Comparison of ENCODE assay signal across 8 mouse cellular contexts in genomic region chr3:103790346-103791145, GRCm38 (mm10). TPM values are rescaled to one million over a fixed set of nuclear protein-coding genes. Genes with fewer than 3 reads are reported as not detected.
A peak's percentile ranks its signal among the peaks of the same experiment; 100 is the strongest.
DNase-seq lines count a peak whose midpoint lies in the region; ATAC-seq and TF ChIP-seq lines count a peak whose summit lies in the region.

No protein-coding gene starts in this region.

- H3K4me2 ChIP-seq in forebrain, embryonic 16.5 days (ENCODE audit: low read length), result peak overlapping the region; percentile 95
- peak overlapping the region; percentile 79 for H3K4me2 ChIP-seq in kidney, embryonic 14.5 days (replicated peaks; ENCODE audit: low read depth, low read length)
- H3K4me2 ChIP-seq in stomach, postnatal 0 days (replicated peaks; ENCODE audit: low read depth), result peak overlapping the region; percentile 76

- intact Hi-C loops in heart, adult 2 months (cut with DNase I), result loop anchor here (1.0 to 2.0 kb wide), 3 partner anchors 12 to 19 kb away; partner anchors contain the start of genes Ap4b1, Dclre1b and Gm43064
- intact Hi-C loops in heart, postnatal 25 days (cut with DNase I), result loop anchor here (1.0 kb wide), 2 partner anchors 11 to 19 kb away; partner anchors contain the start of genes Ap4b1, Dclre1b and Gm43064

- under 1% methylated on average over 42 of the region's 61 CpGs for WGBS in heart, adult 2 months
- under 1% methylated on average over 39 of the region's 61 CpGs for WGBS in forebrain, embryonic 16.5 days
- WGBS in kidney, embryonic 14.5 days, result under 1% methylated on average over 56 of the region's 61 CpGs
- WGBS in stomach, postnatal 0 days, result under 1% methylated on average over 27 of the region's 61 CpGs

- H3K36me3 ChIP-seq in heart, adult 2 months (ENCODE audit: control insufficient read depth, insufficient read depth, low read length), result peaks cover 25% of the 10 kb centered on the region
- no peaks in the 10 kb centered on the region for H3K36me3 ChIP-seq in forebrain, embryonic 16.5 days (ENCODE audit: control insufficient read depth, insufficient read depth)
- no peaks in the 10 kb centered on the region for H3K36me3 ChIP-seq in kidney, embryonic 14.5 days (ENCODE audit: control insufficient read depth, insufficient read depth, low read length)
- no peaks in the 10 kb centered on the region for H3K36me3 ChIP-seq in stomach, postnatal 0 days (ENCODE audit: control insufficient read depth, insufficient read depth, low read length)

- H3K79me2 ChIP-seq in heart, adult 2 months (replicated peaks; ENCODE audit: control insufficient read depth, insufficient read depth, low read length), result peaks cover 4% of the 10 kb centered on the region

- H3K27ac ChIP-seq in heart, adult 2 months, result peak overlapping the region; percentile 97
- peak overlapping the region; percentile 83 for H3K27ac ChIP-seq in forebrain, embryonic 16.5 days (ENCODE audit: low read length)
- peak overlapping the region; percentile 86 for H3K27ac ChIP-seq in kidney, embryonic 14.5 days (ENCODE audit: low read depth, low read length)
- peak overlapping the region; percentile 96 for H3K27ac ChIP-seq in stomach, postnatal 0 days (replicated peaks)

- peaks cover 25% of the 10 kb centered on the region for H3K4me1 ChIP-seq in heart, adult 2 months (ENCODE audit: control insufficient read depth, insufficient read depth, low read length)
- peaks cover 23% of the 10 kb centered on the region for H3K4me1 ChIP-seq in forebrain, embryonic 16.5 days (replicated peaks; ENCODE audit: control insufficient read depth, insufficient read depth, low read length)
- peaks cover 19% of the 10 kb centered on the region; the same call in 1 of the 2 replicates for H3K4me1 ChIP-seq in kidney, embryonic 14.5 days (ENCODE audit: control insufficient read depth, insufficient read depth, low read length)
- 0 out of 2 replicates have a peak, but pooled peaks cover 2% of the 10 kb centered on the region for H3K4me1 ChIP-seq in stomach, postnatal 0 days (replicated peaks; ENCODE audit: control insufficient read depth, insufficient read depth)

- peak; percentile 78 for ATAC-seq in forebrain, embryonic 16.5 days
- peak; percentile 82 for ATAC-seq in kidney, embryonic 14.5 days (ENCODE audit: low FRiP score, low TSS enrichment)
- peak; percentile 33 for ATAC-seq in megakaryocyte-erythroid progenitor cell, adult 5-6 weeks (replicated peaks; ENCODE audit: low FRiP score, low TSS enrichment, poor library complexity, severe bottlenecking)
- ATAC-seq in stomach, postnatal 0 days (ENCODE audit: low FRiP score, low TSS enrichment), result peak; percentile 75

- H3K9ac ChIP-seq in heart, adult 2 months (ENCODE audit: low read depth, low read length), result peak overlapping the region; percentile 87
- peak overlapping the region; percentile 91 for H3K9ac ChIP-seq in forebrain, embryonic 16.5 days (replicated peaks; ENCODE audit: low read depth, low read length)
- H3K9ac ChIP-seq in kidney, embryonic 14.5 days (ENCODE audit: low read depth, low read length), result peak overlapping the region; percentile 96
- H3K9ac ChIP-seq in stomach, postnatal 0 days (ENCODE audit: low read length), result peak overlapping the region; percentile 94

- TF ChIP-seq EP300 in heart, adult 2 months (IDR thresholded peaks at IDR 0.05; ENCODE audit: insufficient read depth, low read depth, low read length), result no peak
- TF ChIP-seq EP300 in stomach, postnatal 0 days (optimal IDR thresholded peaks at IDR 0.05), result no peak

- peak overlapping the region; percentile 93 for H3K4me3 ChIP-seq in heart, adult 2 months
- H3K4me3 ChIP-seq in forebrain, embryonic 16.5 days (replicated peaks; ENCODE audit: low read length), result peak overlapping the region; percentile 84
- H3K4me3 ChIP-seq in kidney, embryonic 14.5 days (ENCODE audit: low read length), result peak overlapping the region; percentile 82
- peak overlapping the region; percentile 94 for H3K4me3 ChIP-seq in stomach, postnatal 0 days (ENCODE audit: low read depth, low read length)

- DNase-seq in heart, adult 2 months, result no peak
- no peak for DNase-seq in heart, postnatal 25 days (ENCODE audit: low spot score)
- peak; percentile 60 for DNase-seq in CD4-positive, CD25-positive, alpha-beta regulatory T cell, adult 2 months (ENCODE audit: low read depth, low spot score)
- peak; percentile 53 for DNase-seq in c-Kit-positive CD71-positive TER-119-positive erythroid progenitor cells, embryonic 14.5 days (ENCODE audit: low spot score)
- DNase-seq in stomach, postnatal 0 days (ENCODE audit: low spot score), result no peak

- TF ChIP-seq POLR2A in heart, adult 2 months (IDR thresholded peaks at IDR 0.05; ENCODE audit: insufficient read depth, low read depth, low read length), result no peak

- TF ChIP-seq CTCF in heart, adult 2 months (IDR thresholded peaks at IDR 0.05), result no peak
- TF ChIP-seq CTCF in stomach, postnatal 0 days (IDR thresholded peaks at IDR 0.05; ENCODE audit: low read depth), result no peak

- no peaks in the 10 kb centered on the region for H3K27me3 ChIP-seq in heart, adult 2 months (ENCODE audit: control insufficient read depth, insufficient read depth, low read length)
- H3K27me3 ChIP-seq in forebrain, embryonic 16.5 days (replicated peaks; ENCODE audit: control insufficient read depth, insufficient read depth, low read length), result no peaks in the 10 kb centered on the region; the same call in 1 of the 2 replicates
- H3K27me3 ChIP-seq in kidney, embryonic 14.5 days (ENCODE audit: control insufficient read depth, insufficient read depth, low read length), result no peaks in the 10 kb centered on the region
- no peaks in the 10 kb centered on the region for H3K27me3 ChIP-seq in stomach, postnatal 0 days (ENCODE audit: control insufficient read depth, insufficient read depth, low read length)

- H3K9me3 ChIP-seq in forebrain, embryonic 16.5 days (ENCODE audit: control insufficient read depth, low read length), result no peaks in the 10 kb centered on the region
- H3K9me3 ChIP-seq in kidney, embryonic 14.5 days (ENCODE audit: control insufficient read depth, low read length), result no peaks in the 10 kb centered on the region
- no peaks in the 10 kb centered on the region for H3K9me3 ChIP-seq in stomach, postnatal 0 days (ENCODE audit: control insufficient read depth, low read length)

RNA-seq across cellular contexts. Expression of gene Hipk1, which starts 0.8 kb away (rescaled TPM):
- total RNA-seq in heart, adult 2 months (2021), result 100 to 1,000 TPM in 1 of 2 experiments, 10 to 100 TPM in 1; 98.1 to 109 TPM
- polyA plus RNA-seq in heart, adult 2 months (2012; rRNA removed), result 50.8 and 61.5 TPM in 2 replicates
- total RNA-seq in heart, postnatal 25 days (2021), result 100 to 1,000 TPM in 1 of 2 experiments, 10 to 100 TPM in 1; 90.0 to 101 TPM
- polyA plus RNA-seq in forebrain, embryonic 16.5 days (2015; fragmentation: Nextera tagmentation; extraction: Ambion mirVana), result 12.7 and 13.6 TPM in 2 replicates
- 16.1 and 19.0 TPM in 2 replicates for polyA plus RNA-seq in kidney, embryonic 14.5 days (2014; fragmentation: Nextera tagmentation; extraction: Ambion mirVana)
- total RNA-seq in megakaryocyte-erythroid progenitor cell, adult 5-6 weeks (2014; fragmentation: Nextera tagmentation), result 98.1 and 127 TPM in 2 replicates
- 64.3 and 69.2 TPM in 2 replicates for total RNA-seq in megakaryocyte-erythroid progenitor cell, adult 5-6 weeks (2017)
- 6.7 and 7.5 TPM in 2 replicates for polyA plus RNA-seq in stomach, postnatal 0 days (2015; fragmentation: Nextera tagmentation; extraction: Ambion mirVana)

RNA-seq across cellular contexts. Expression of gene Dclre1b, which starts 18.7 kb away (rescaled TPM):
- total RNA-seq in heart, adult 2 months (2021), result 10 to 100 TPM; 10.7 to 12.0 TPM
- 6.9 and 7.4 TPM in 2 replicates for polyA plus RNA-seq in heart, adult 2 months (2012; rRNA removed)
- 1 to 10 TPM; 7.3 to 8.6 TPM for total RNA-seq in heart, postnatal 25 days (2021)
- polyA plus RNA-seq in forebrain, embryonic 16.5 days (2015; fragmentation: Nextera tagmentation; extraction: Ambion mirVana), result 26.2 and 26.8 TPM in 2 replicates
- 36.7 and 41.4 TPM in 2 replicates for polyA plus RNA-seq in kidney, embryonic 14.5 days (2014; fragmentation: Nextera tagmentation; extraction: Ambion mirVana)
- 17.9 and 25.4 TPM in 2 replicates for total RNA-seq in megakaryocyte-erythroid progenitor cell, adult 5-6 weeks (2014; fragmentation: Nextera tagmentation)
- total RNA-seq in megakaryocyte-erythroid progenitor cell, adult 5-6 weeks (2017), result 8.3 and 9.8 TPM in 2 replicates
- 15.3 and 16.3 TPM in 2 replicates for polyA plus RNA-seq in stomach, postnatal 0 days (2015; fragmentation: Nextera tagmentation; extraction: Ambion mirVana)

RNA-seq across cellular contexts. Expression of gene Ap4b1, which starts 18.8 kb away (rescaled TPM):
- 10 to 100 TPM; 14.8 to 17.7 TPM for total RNA-seq in heart, adult 2 months (2021)
- 14.6 and 25.0 TPM in 2 replicates for polyA plus RNA-seq in heart, adult 2 months (2012; rRNA removed)
- total RNA-seq in heart, postnatal 25 days (2021), result 10 to 100 TPM; 11.7 to 14.9 TPM
- polyA plus RNA-seq in forebrain, embryonic 16.5 days (2015; fragmentation: Nextera tagmentation; extraction: Ambion mirVana), result 24.2 and 25.9 TPM in 2 replicates
- 12.1 and 22.2 TPM in 2 replicates for polyA plus RNA-seq in kidney, embryonic 14.5 days (2014; fragmentation: Nextera tagmentation; extraction: Ambion mirVana)
- total RNA-seq in megakaryocyte-erythroid progenitor cell, adult 5-6 weeks (2014; fragmentation: Nextera tagmentation), result 14.9 and 22.2 TPM in 2 replicates
- 14.6 and 28.8 TPM in 2 replicates for total RNA-seq in megakaryocyte-erythroid progenitor cell, adult 5-6 weeks (2017)
- polyA plus RNA-seq in stomach, postnatal 0 days (2015; fragmentation: Nextera tagmentation; extraction: Ambion mirVana), result 12.2 TPM in 2 replicates

RNA-seq across cellular contexts. Expression of gene Gm43064, which starts 18.8 kb away (rescaled TPM):
- total RNA-seq in heart, adult 2 months (2021), result under 1 TPM in 1 of 2 experiments, not detected in 1; 0.10 TPM
- polyA plus RNA-seq in heart, adult 2 months (2012; rRNA removed), result not detected in 2 replicates
- total RNA-seq in heart, postnatal 25 days (2021), result not detected
- 0.13 and 0.14 TPM in 2 replicates for polyA plus RNA-seq in forebrain, embryonic 16.5 days (2015; fragmentation: Nextera tagmentation; extraction: Ambion mirVana)
- 0.12 TPM in 1 of 2 replicates, not detected in the other for polyA plus RNA-seq in kidney, embryonic 14.5 days (2014; fragmentation: Nextera tagmentation; extraction: Ambion mirVana)
- total RNA-seq in megakaryocyte-erythroid progenitor cell, adult 5-6 weeks (2014; fragmentation: Nextera tagmentation), result not detected in 2 replicates
- not detected in 2 replicates for total RNA-seq in megakaryocyte-erythroid progenitor cell, adult 5-6 weeks (2017)
- polyA plus RNA-seq in stomach, postnatal 0 days (2015; fragmentation: Nextera tagmentation; extraction: Ambion mirVana), result 0.30 and 0.61 TPM in 2 replicates

RNA-seq across cellular contexts. Expression of gene Bcl2l15, which starts 41.9 kb away (rescaled TPM):
- total RNA-seq in heart, adult 2 months (2021), result not detected
- polyA plus RNA-seq in heart, adult 2 months (2012; rRNA removed), result not detected in 2 replicates
- not detected for total RNA-seq in heart, postnatal 25 days (2021)
- polyA plus RNA-seq in forebrain, embryonic 16.5 days (2015; fragmentation: Nextera tagmentation; extraction: Ambion mirVana), result 0.26 and 0.86 TPM in 2 replicates
- polyA plus RNA-seq in kidney, embryonic 14.5 days (2014; fragmentation: Nextera tagmentation; extraction: Ambion mirVana), result not detected in 2 replicates
- 6.4 and 10.1 TPM in 2 replicates for total RNA-seq in megakaryocyte-erythroid progenitor cell, adult 5-6 weeks (2014; fragmentation: Nextera tagmentation)
- 4.0 and 9.3 TPM in 2 replicates for total RNA-seq in megakaryocyte-erythroid progenitor cell, adult 5-6 weeks (2017)
- polyA plus RNA-seq in stomach, postnatal 0 days (2015; fragmentation: Nextera tagmentation; extraction: Ambion mirVana), result 4.4 and 5.2 TPM in 2 replicates

Comparison
In these comparisons a context has a peak if more than half of its experiments do, and no peak if none do; other contexts are left out.
1. DNase-seq: peak in CD4-positive, CD25-positive, alpha-beta regulatory T cell, adult 2 months (single experiment) and c-Kit-positive CD71-positive TER-119-positive erythroid progenitor cells, embryonic 14.5 days (single experiment); none in heart, adult 2 months (0 of 2), heart, postnatal 25 days (single experiment) and stomach, postnatal 0 days (single experiment).
2. Peak in every context shown above with its lines, with median percentiles within 50 percentile points of each other: H3K27ac ChIP-seq, H3K4me3 ChIP-seq, H3K9ac ChIP-seq, ATAC-seq and H3K4me2 ChIP-seq.